In the genomic region with DNA sequence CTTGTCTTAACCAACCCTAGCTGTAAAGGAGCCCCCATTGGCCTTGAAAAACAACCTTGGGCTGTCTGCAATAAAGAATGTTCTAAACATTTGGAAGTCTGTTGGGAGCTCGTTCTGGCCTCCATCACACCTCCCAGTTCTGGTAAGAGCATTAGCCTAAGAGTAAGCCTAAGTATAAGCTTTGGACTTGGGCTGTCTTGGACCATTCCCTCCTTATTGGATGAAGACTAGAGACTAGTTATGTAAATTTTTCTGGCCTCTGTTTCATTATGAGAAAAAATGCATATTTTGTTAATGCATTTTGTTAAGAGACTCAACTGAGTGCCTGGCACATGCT, we compare ENCODE assay signal across 12 mouse cellular contexts.
DNase-seq lines count a peak whose midpoint lies in the region; ATAC-seq and TF ChIP-seq lines count a peak whose summit lies in the region.
"Had no signal": no experiment of that assay in that cellular context is flagged by ENCODE, and none has a peak within 500 bp of the region (broad histone marks: within the 10 kb centered on the region; RNA-seq: fewer than 3 reads in every experiment).

No protein-coding gene starts in this region.

- H3K36me3 ChIP-seq in hindbrain, embryonic 16.5 days (ENCODE audit: control insufficient read depth, insufficient read depth, low read length): no peaks in the 10 kb centered on the region
- H3K36me3 ChIP-seq in hindbrain, embryonic 11.5 days (ENCODE audit: control insufficient read depth, insufficient read depth, low read length): no peaks in the 10 kb centered on the region
- no peaks in the 10 kb centered on the region for H3K36me3 ChIP-seq in midbrain, embryonic 11.5 days (ENCODE audit: control insufficient read depth, insufficient read depth, low read length)
- no peaks in the 10 kb centered on the region for H3K36me3 ChIP-seq in midbrain, embryonic 13.5 days
- no peaks in the 10 kb centered on the region for H3K36me3 ChIP-seq in limb, embryonic 14.5 days (ENCODE audit: control insufficient read depth, insufficient read depth, low read length)

- no peaks in the 10 kb centered on the region for H3K27me3 ChIP-seq in hindbrain, embryonic 16.5 days (replicated peaks; ENCODE audit: control insufficient read depth, insufficient read depth, low read length)
- H3K27me3 ChIP-seq in hindbrain, embryonic 11.5 days (ENCODE audit: control insufficient read depth, insufficient read depth, low read length): no peaks in the 10 kb centered on the region
- H3K27me3 ChIP-seq in midbrain, embryonic 11.5 days (ENCODE audit: control insufficient read depth, insufficient read depth, low read length): no peaks in the 10 kb centered on the region
- no peaks in the 10 kb centered on the region for H3K27me3 ChIP-seq in midbrain, embryonic 13.5 days
- H3K27me3 ChIP-seq in limb, embryonic 14.5 days (ENCODE audit: control insufficient read depth, insufficient read depth, low read length): no peaks in the 10 kb centered on the region

- H3K4me2 ChIP-seq in hindbrain, embryonic 16.5 days (ENCODE audit: low read length): no peak overlapping the region
- no peak overlapping the region for H3K4me2 ChIP-seq in hindbrain, embryonic 11.5 days (replicated peaks; ENCODE audit: low read depth, low read length)
- H3K4me2 ChIP-seq in midbrain, embryonic 11.5 days: no peak overlapping the region
- no peak overlapping the region for H3K4me2 ChIP-seq in midbrain, embryonic 13.5 days (replicated peaks)
- no peak overlapping the region for H3K4me2 ChIP-seq in limb, embryonic 14.5 days (replicated peaks; ENCODE audit: low read depth, low read length, severe bottlenecking)

- 52% methylated on average over 1 of the region's 1 CpGs for WGBS in hindbrain, embryonic 16.5 days
- WGBS in hindbrain, embryonic 11.5 days: 53% methylated on average over 1 of the region's 1 CpGs
- 39% methylated on average over 1 of the region's 1 CpGs for WGBS in midbrain, embryonic 11.5 days
- 71% methylated on average over 1 of the region's 1 CpGs for WGBS in midbrain, embryonic 13.5 days
- WGBS in limb, embryonic 14.5 days: 17% methylated on average over 1 of the region's 1 CpGs

- peak overlapping the region; percentile 18; the same call in 1 of the 2 replicates for H3K27ac ChIP-seq in hindbrain, embryonic 16.5 days (ENCODE audit: low read depth, low read length)
- H3K27ac ChIP-seq in hindbrain, embryonic 11.5 days (ENCODE audit: low read depth, low read length): no peak overlapping the region
- H3K27ac ChIP-seq in midbrain, embryonic 11.5 days (ENCODE audit: low read depth, low read length): peak overlapping the region; percentile 48; the same call in 1 of the 2 replicates
- no peak overlapping the region for H3K27ac ChIP-seq in midbrain, embryonic 13.5 days
- H3K27ac ChIP-seq in limb, embryonic 14.5 days (replicated peaks; ENCODE audit: low read depth, low read length): peak overlapping the region; percentile 71
- H3K27ac ChIP-seq: macrophage had no signal

- intact Hi-C loops in heart, postnatal 14 days (cut with DNase I): no loop called here

- ATAC-seq in hindbrain, embryonic 16.5 days: no peak
- ATAC-seq in hindbrain, embryonic 11.5 days (ENCODE audit: low FRiP score): no peak
- no peak; the same call in 1 of the 2 replicates for ATAC-seq in midbrain, embryonic 11.5 days (ENCODE audit: low FRiP score)
- no peak for ATAC-seq in midbrain, embryonic 13.5 days
- ATAC-seq in limb, embryonic 14.5 days (ENCODE audit: low FRiP score, low read depth): no peak; the same call in 1 of the 2 replicates

- peak; percentile 60 for DNase-seq in heart, adult 11 months
- DNase-seq in heart, postnatal 14 days: no peak
- no peak for DNase-seq in hindbrain, embryonic 11.5 days (ENCODE audit: low spot score)
- no peak for DNase-seq in midbrain, embryonic 11.5 days (ENCODE audit: low spot score, missing footprints)
- no peak for DNase-seq in limb, embryonic 14.5 days (ENCODE audit: low spot score)
- DNase-seq in right cerebral cortex, postnatal 14 days: no peak
- DNase-seq: adrenal gland, postnatal 10 days; cerebellum, postnatal 14 days; thymus, postnatal 14 days had no signal

- H3K4me3 ChIP-seq in hindbrain, embryonic 16.5 days (ENCODE audit: low read length): no peak overlapping the region
- H3K4me3 ChIP-seq in hindbrain, embryonic 11.5 days (ENCODE audit: low read depth, low read length): no peak overlapping the region
- H3K4me3 ChIP-seq in midbrain, embryonic 11.5 days (ENCODE audit: low read depth, low read length): no peak overlapping the region
- no peak overlapping the region for H3K4me3 ChIP-seq in midbrain, embryonic 13.5 days (replicated peaks)
- H3K4me3 ChIP-seq in limb, embryonic 14.5 days (replicated peaks; ENCODE audit: low read length): no peak overlapping the region

- H3K9me3 ChIP-seq in hindbrain, embryonic 16.5 days (ENCODE audit: control insufficient read depth, low read length): no peaks in the 10 kb centered on the region
- no peaks in the 10 kb centered on the region for H3K9me3 ChIP-seq in hindbrain, embryonic 11.5 days (ENCODE audit: control insufficient read depth, low read length)
- no peaks in the 10 kb centered on the region for H3K9me3 ChIP-seq in midbrain, embryonic 11.5 days (ENCODE audit: control insufficient read depth, low read length)
- no peaks in the 10 kb centered on the region for H3K9me3 ChIP-seq in midbrain, embryonic 13.5 days
- no peaks in the 10 kb centered on the region for H3K9me3 ChIP-seq in limb, embryonic 14.5 days (ENCODE audit: control insufficient read depth, low read length)

- H3K9ac ChIP-seq in hindbrain, embryonic 16.5 days (ENCODE audit: low read depth, low read length): no peak overlapping the region
- no peak overlapping the region for H3K9ac ChIP-seq in hindbrain, embryonic 11.5 days (ENCODE audit: low read depth, low read length)
- H3K9ac ChIP-seq in midbrain, embryonic 11.5 days (ENCODE audit: low read length): no peak overlapping the region
- no peak overlapping the region for H3K9ac ChIP-seq in midbrain, embryonic 13.5 days (replicated peaks)
- H3K9ac ChIP-seq in limb, embryonic 14.5 days (ENCODE audit: low read depth, low read length, severe bottlenecking): no peak overlapping the region

- TF ChIP-seq POLR2A in limb, embryonic 14.5 days (IDR thresholded peaks at IDR 0.05; ENCODE audit: borderline replicate concordance, extremely low read depth, insufficient read depth, insufficient read length): no peak

- H3K4me1 ChIP-seq in hindbrain, embryonic 16.5 days (ENCODE audit: control insufficient read depth, insufficient read depth, low read depth, low read length): peaks cover 6% of the 10 kb centered on the region
- no peaks in the 10 kb centered on the region for H3K4me1 ChIP-seq in hindbrain, embryonic 11.5 days (replicated peaks; ENCODE audit: control insufficient read depth, insufficient read depth, low read length)
- peaks cover 15% of the 10 kb centered on the region for H3K4me1 ChIP-seq in midbrain, embryonic 11.5 days (ENCODE audit: control insufficient read depth, insufficient read depth, low read length)
- peaks cover 9% of the 10 kb centered on the region for H3K4me1 ChIP-seq in midbrain, embryonic 13.5 days (replicated peaks)
- H3K4me1 ChIP-seq in limb, embryonic 14.5 days (ENCODE audit: control insufficient read depth, insufficient read depth, low read length): peaks cover 24% of the 10 kb centered on the region

Comparison
In these comparisons a context has a peak if more than half of its experiments do, and no peak if none do; other contexts are left out.
1. H3K27ac ChIP-seq: peak in hindbrain, embryonic 16.5 days (single experiment), midbrain, embryonic 11.5 days (single experiment) and limb, embryonic 14.5 days (single experiment); none in hindbrain, embryonic 11.5 days (single experiment) and midbrain, embryonic 13.5 days (single experiment).